Mouse (Mus musculus): ENCODE measurements around the gene Ndufb8.
A peak's percentile ranks its signal among the peaks of the same experiment; 100 is the strongest.

Ndufb8 gene

GRCm38 (mm10) chr19:44554861-44555590 lies at the start of gene Ndufb8:
TSS of gene Ndufb8 (minus strand) at chr19:44555440.
- DNase-seq (ENCODE audit: inconsistent ontology term) = peak; percentile 89

DNA sequence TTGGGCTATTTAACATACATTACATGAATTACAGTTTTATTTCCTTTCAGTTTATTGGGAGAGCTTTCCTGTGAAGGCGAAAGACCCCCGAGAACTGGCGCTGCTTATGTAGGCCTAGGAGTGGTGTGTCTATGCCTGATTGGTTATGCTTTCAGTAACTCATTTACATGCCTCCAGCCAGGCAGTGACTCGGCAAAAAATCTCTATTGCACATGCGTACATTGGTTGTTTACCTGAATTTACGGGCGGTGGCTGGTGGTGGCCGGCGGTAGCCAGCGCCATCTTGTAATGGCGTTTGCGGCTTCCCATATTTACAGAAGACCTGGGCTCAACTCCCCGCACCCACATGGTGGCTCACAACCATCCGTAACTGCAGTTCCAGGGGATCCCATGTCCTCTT lies 38.9 kb upstream of the Ndufb8 start:
- no peak for DNase-seq (ENCODE audit: inconsistent ontology term)

DNA sequence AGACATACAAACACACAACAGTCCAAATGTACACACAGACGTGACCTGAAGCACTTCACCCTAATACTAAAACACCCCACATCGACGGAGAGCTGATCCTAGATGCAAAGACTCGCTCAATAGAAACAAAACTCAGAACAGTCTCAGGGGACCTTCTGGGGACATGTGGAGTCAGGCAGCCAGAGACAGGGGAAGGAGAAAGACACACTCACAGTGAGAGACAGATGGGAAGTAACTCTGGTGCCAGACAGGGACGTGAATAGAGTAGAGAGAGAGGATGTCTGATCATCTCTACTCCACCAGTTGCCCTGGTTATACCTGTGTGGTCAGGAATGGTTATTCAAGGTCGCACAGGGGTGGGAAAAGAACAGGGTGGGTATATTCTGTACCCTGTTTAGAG lies 36.4 kb upstream of the Ndufb8 start:
- DNase-seq (ENCODE audit: inconsistent ontology term) = no peak

DNA sequence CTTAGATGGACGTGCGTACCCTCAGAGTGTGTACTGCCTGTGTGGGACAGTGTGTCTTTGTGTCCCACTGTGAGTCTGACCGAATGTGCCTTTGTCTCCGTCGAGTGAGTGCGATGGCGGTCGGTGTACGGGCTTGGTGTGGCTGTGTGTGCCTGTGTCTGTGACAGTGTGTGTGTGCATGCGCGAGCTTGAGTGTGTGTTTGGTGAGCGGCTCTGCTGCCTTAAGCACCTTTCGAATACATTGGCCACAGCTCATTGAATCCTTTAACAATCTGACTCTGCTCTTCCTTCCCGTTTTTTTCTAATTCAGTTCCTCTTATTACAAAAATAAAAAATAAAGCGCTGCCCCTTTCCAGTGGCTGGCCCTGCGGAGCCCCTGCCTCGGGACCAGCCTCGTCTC lies 35.8 kb upstream of the Ndufb8 start:
- DNase-seq (ENCODE audit: inconsistent ontology term) = no peak

GRCm38 (mm10) chr19:44589591-44590223 lies 34.5 kb upstream of the Ndufb8 start:
- no peak for DNase-seq (ENCODE audit: inconsistent ontology term)

GRCm38 (mm10) chr19:44588036-44588435 lies 32.8 kb upstream of the Ndufb8 start:
- DNase-seq (ENCODE audit: inconsistent ontology term) = no peak

- peak; percentile 88 for DNase-seq (ENCODE audit: inconsistent ontology term)
Measured at GRCm38 (mm10) chr19:44582638-44583309, 27.5 kb upstream of the Ndufb8 start.

GRCm38 (mm10) chr19:44582103-44582502 lies 26.9 kb upstream of the Ndufb8 start:
- DNase-seq (ENCODE audit: inconsistent ontology term) = no peak

GRCm38 (mm10) chr19:44578038-44578437 lies 22.8 kb upstream of the Ndufb8 start:
- DNase-seq (ENCODE audit: inconsistent ontology term) = no peak

- no peak for DNase-seq (ENCODE audit: inconsistent ontology term)
Measured at GRCm38 (mm10) chr19:44576275-44576674, 21.0 kb upstream of the Ndufb8 start.

DNA sequence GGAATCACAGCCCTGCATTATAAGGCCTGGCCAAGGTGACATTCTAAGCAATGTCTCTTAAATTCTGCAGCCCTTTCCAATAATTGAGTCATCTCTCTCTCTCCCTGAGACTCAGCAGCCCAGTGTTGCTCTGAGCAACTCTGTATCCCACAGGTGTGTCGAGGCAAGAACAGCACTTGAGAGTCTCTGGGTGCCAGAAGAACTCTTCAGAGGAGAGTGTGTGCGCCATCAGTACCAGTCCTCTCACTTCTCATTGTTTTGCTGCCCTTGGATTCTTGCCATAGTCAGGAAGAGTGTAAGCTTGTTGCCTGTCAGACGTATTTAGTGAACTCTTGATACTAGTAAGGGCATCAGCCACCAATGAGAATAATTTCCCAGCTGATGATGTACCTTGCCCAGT lies 12.5 kb upstream of the Ndufb8 start:
- DNase-seq (ENCODE audit: inconsistent ontology term) = no peak

- DNase-seq (ENCODE audit: inconsistent ontology term) = no peak
Measured at GRCm38 (mm10) chr19:44564006-44564405, 8.8 kb upstream of the Ndufb8 start.

DNA sequence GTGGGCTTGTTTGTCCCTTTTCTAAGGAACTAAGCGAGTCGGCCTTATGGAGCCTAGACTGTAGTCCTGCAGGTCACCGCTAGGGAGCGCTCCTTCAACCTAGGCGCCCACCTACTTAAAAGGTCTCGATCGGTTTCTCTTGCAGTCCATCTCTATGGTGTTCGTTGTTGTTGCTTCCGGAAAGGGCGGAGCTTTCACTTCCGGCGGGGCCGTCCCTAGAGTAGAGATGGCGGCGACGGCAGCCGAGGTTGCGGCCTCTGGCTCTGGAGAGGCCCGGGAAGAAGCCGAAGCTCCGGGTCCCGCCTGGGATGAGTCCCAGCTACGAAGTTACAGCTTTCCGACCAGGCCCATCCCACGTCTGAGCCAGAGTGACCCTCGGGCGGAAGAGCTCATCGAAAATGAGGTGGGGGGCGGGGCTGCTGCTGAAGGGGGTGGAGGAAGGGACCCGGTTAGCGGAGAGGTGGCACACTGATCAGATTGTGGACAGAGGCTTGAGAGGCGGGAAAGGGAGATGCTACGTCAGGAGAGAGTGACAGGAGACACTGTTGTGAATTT lies 7.5 kb upstream of the Ndufb8 start, which contains the start of gene Hif1an:
Gene Hif1an, plus strand, starts transcription at position 199 of the 555 bp plus-strand sequence.
- DNase-seq (ENCODE audit: inconsistent ontology term) = peak; percentile 94

GRCm38 (mm10) chr19:44554490-44554860 lies 765 bp downstream of the Ndufb8 start:
- DNase-seq (ENCODE audit: inconsistent ontology term) = no peak

DNA sequence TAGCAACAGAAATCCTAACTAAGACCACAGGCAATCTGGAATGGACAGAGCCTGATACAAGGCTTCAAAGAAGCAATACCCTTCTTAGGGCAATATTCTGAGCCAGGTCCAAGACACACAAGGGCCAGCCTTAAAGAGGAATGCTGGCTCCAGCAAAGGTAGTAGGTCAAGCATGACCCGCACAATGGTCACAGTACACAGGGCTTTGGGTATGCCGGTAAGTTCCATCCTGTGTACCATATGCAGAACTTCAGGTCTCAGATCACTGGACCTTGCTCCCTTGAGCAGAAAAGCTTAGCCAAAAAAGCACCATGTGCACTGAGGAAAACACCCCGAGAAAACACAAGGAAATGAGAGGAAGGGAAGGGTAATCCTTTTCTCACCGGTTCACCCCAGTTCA lies 2.0 kb downstream of the Ndufb8 start:
- no peak for DNase-seq (ENCODE audit: inconsistent ontology term)

- DNase-seq (ENCODE audit: inconsistent ontology term) = no peak
Measured at GRCm38 (mm10) chr19:44552731-44553130, 2.5 kb downstream of the Ndufb8 start, which contains the start of gene Gm20538. TSS of gene Gm20538 (minus strand) at chr19:44552831.

GRCm38 (mm10) chr19:44545321-44546041 lies 9.8 kb downstream of the Ndufb8 start, which contains the start of gene Sec31b:
TSS of gene Sec31b (minus strand) at chr19:44545864.
- peak; percentile 16 for DNase-seq (ENCODE audit: inconsistent ontology term)

DNA sequence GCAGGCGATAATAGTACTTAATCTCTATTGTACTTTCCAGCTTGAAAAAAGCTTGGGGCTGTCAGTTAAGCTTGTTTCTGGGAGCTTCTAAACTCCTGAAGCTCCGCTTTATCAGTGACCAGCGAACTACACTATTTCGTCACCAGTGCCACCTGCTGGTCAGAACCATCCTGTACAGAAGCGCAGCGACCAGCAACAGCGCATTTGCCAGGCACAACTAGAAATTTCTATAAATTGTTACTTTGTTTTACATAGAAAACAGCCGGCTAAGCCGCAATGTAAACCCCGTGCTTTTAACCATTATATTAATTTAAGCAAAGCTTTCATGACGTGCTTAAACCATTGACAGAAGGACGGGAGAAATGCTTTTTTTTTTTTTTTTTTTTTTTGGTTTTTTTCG lies 10.5 kb downstream of the Ndufb8 start:
- peak; percentile 58 for DNase-seq (ENCODE audit: inconsistent ontology term)

DNA sequence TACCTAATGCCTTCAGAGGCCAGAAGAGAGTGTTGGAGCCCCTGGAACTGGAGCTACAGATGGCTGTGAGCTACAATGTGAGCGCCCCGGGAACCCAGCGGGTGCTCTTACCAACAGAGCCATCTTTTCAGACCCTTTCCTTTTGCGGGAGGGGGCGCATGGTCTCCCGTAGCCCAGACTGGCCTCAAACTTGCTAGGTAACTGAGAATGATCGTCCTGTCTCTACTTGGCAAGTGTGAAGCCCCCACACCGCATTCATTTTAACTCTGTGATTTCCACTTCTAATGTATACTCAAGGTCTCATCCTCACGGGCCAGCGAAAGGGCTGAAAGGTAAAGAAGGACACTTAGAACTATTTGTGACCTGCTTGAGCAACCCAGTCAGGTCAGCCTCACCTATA lies 10.9 kb downstream of the Ndufb8 start:
- DNase-seq (ENCODE audit: inconsistent ontology term) = no peak

DNA sequence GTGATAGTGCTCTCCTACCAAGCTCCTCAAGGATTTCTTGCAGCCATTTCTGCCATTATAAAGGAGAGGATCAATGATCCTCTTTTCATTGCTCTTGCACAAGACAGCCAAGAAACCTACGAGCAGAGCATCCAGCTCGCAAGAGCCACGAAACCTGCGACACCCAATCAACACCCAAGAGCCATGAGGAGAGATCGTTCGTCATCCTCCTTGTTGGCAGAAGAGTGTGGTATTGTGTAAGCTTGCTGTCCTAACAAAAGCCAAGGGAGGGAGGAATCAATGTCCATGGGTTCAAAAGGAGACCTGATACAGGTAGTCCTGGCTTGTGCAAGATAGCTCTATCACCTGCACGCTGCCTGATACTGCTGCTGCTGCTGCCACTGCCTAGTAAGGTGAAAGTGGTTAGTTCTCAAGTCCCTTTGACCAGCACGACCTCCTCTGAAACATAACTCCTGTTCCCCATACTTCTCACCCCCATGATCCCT lies 12.5 kb downstream of the Ndufb8 start:
- DNase-seq (ENCODE audit: inconsistent ontology term) = no peak

GRCm38 (mm10) chr19:44537416-44537815 lies 17.8 kb downstream of the Ndufb8 start:
- DNase-seq (ENCODE audit: inconsistent ontology term) = no peak

DNA sequence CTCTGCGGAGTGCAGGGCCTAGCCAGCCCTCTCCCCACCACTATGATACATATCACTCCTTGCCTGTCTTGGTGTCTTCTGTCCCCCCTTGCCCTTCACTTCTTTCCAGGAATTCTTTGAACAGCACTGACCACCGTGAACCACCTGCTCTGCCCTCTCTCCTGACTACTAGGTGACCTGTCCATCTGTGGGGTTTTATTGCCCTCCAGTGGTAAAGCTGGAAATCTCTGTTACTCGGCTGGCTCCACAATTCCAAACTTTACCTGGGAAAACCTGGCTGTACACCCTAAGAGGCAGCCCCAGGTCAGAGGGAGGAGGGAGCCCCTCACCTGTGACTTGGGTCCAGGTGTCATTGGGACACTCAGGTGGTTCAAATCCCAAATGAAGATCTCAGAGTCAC lies 19.9 kb downstream of the Ndufb8 start:
- DNase-seq (ENCODE audit: inconsistent ontology term) = no peak
